Mouse (Mus musculus) lung, embryonic 16.5 days (tissue): ENCODE measurements around the gene Ifnar1. TPM values are rescaled to one million over a fixed set of nuclear protein-coding genes. Genes with fewer than 3 reads are reported as not detected.

Experiments used
- ATAC-seq: fragments of 200-750 bp; cut with Nextera tagmentation; 2 replicates; pipeline ENCODE4 v1.8.0; 2017; ENCODE audit warnings: low read depth, mild to moderate bottlenecking, moderate library complexity
- H3K27ac ChIP-seq: fragments of 300-500 bp; sonication (generic); 2 replicates; pipeline ENCODE4 v1.5.1; 2014; ENCODE audit warnings: mild to moderate bottlenecking, control low read depth, low read length
- H3K27me3 ChIP-seq: fragments of 300-500 bp; sonication (generic); 2 replicates; pipeline ENCODE4 v1.6.1; 2014; ENCODE audit warnings: low read depth, low read length, mixed read lengths; ENCODE audit not compliant: control insufficient read depth, insufficient read depth
- H3K36me3 ChIP-seq: fragments of 300-500 bp; sonication (generic); 2 replicates; pipeline ENCODE4 v1.6.1; 2014; ENCODE audit warnings: low read length; ENCODE audit not compliant: control insufficient read depth, insufficient read depth
- H3K4me1 ChIP-seq: fragments of 300-500 bp; sonication (generic); replicated peaks from 2 replicates; pipeline ENCODE4 v1.6.1; 2014; ENCODE audit warnings: low read length, mixed read lengths; ENCODE audit not compliant: control insufficient read depth, insufficient read depth
- H3K4me2 ChIP-seq: fragments of 300-500 bp; sonication (generic); 2 replicates; pipeline ENCODE4 v1.6.1; 2014; ENCODE audit warnings: low read depth, low read length, control low read depth
- H3K4me3 ChIP-seq: fragments of 300-500 bp; sonication (generic); 2 replicates; pipeline ENCODE4 v1.5.1; 2014; ENCODE audit warnings: mild to moderate bottlenecking, low read length, control low read depth
- H3K9ac ChIP-seq: fragments of 300-500 bp; sonication (generic); 2 replicates; pipeline ENCODE4 v1.6.1; 2014; ENCODE audit warnings: low read length, control low read depth
- H3K9me3 ChIP-seq: fragments of 300-500 bp; sonication (generic); 2 replicates; pipeline ENCODE4 v1.6.1; 2016; ENCODE audit warnings: low read length; ENCODE audit not compliant: control insufficient read depth
- WGBS: fragments of 180-500 bp; shearing (Covaris S2); extraction: QIAGEN DNeasy Blood & Tissue Kit; methylation state at CpG from one replicate; pipeline ENCODE4 v1.1.7; 2014; 5-methylcytosine and 5-hydroxymethylcytosine counted together
- polyA plus RNA-seq: library from polyadenylated mRNA; unstranded; fragments of >200 nt; fragmentation: Nextera tagmentation; extraction: Ambion mirVana; gene quantifications from 2 replicates; pipeline ENCODE4 v1.2.1, GENCODE M21; 2015

The Ifnar1 gene
- polyA plus RNA-seq, 1 experiment from 2014 or later: 65.0 TPM

- no peaks in the 10 kb centered on the region for H3K9me3 ChIP-seq
- no peak for ATAC-seq
- peaks cover 15% of the 10 kb centered on the region for H3K4me1 ChIP-seq
- H3K4me3 ChIP-seq: peak overlapping the region; percentile 72
- peak overlapping the region; percentile 80 for H3K9ac ChIP-seq
- H3K4me2 ChIP-seq: peak overlapping the region; percentile 95
- WGBS: 43% methylated on average over 13 of the region's 13 CpGs
- no peak overlapping the region for H3K27ac ChIP-seq
- H3K36me3 ChIP-seq: no peaks in the 10 kb centered on the region
- H3K27me3 ChIP-seq: no peaks in the 10 kb centered on the region
These were observed 19.4 kb upstream of the Ifnar1 start for GRCm38 (mm10) chr16:91465505-91466240.

DNA sequence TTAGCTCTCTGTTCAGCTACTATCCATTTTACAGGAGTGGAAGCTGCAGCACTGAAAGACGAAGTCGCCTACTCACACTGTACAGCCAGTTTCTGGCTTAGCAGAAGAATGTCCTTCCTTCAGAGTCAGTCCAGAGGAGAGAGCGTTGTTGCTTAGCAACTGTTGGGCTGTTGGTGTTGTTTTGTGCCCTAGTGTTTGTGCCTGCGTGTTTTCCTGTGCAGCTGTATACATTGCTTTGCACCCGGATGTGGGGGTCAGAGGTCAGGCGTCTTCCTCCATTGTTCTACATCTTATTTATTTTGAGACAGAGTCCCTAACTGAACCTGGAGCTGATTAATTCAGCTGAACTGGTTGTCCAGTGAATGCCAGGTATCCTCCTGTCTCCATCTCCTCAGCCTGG lies 18.5 kb upstream of the Ifnar1 start:
- no peaks in the 10 kb centered on the region for H3K27me3 ChIP-seq
- H3K27ac ChIP-seq: peak overlapping the region; percentile 63; the same call in 1 of the 2 replicates
- 59% methylated on average over 6 of the region's 6 CpGs for WGBS
- ATAC-seq: 0 out of 2 replicates have a peak, but pooled peaks have one; percentile 29
- no peaks in the 10 kb centered on the region for H3K36me3 ChIP-seq
- no peak overlapping the region for H3K4me3 ChIP-seq
- peak overlapping the region; percentile 95 for H3K4me2 ChIP-seq
- peaks cover 15% of the 10 kb centered on the region for H3K4me1 ChIP-seq
- H3K9ac ChIP-seq: no peak overlapping the region
- H3K9me3 ChIP-seq: no peaks in the 10 kb centered on the region

DNA sequence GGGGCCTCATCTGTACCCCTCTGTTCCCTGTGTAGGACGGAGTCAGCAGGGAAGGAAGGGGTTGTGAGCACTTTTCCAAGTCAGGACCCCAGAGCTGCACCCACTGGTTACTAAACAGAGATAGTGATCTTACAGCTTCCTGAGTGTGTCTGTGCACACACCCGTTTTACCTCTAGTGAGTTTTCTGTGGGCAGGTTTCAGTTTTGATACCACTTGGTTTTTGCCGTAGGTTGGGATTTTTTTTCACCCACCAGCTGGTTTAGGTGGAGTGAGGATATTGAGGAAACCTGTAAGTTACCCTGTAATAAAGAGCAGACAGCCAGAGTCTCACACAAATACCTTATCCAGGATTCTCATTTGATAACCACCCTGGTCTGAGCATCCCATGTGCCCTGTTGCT lies 14.6 kb upstream of the Ifnar1 start:
- WGBS: 65% methylated on average over 3 of the region's 3 CpGs
- no peaks in the 10 kb centered on the region for H3K9me3 ChIP-seq
- no peaks in the 10 kb centered on the region for H3K36me3 ChIP-seq
- no peak overlapping the region for H3K9ac ChIP-seq
- H3K27me3 ChIP-seq: no peaks in the 10 kb centered on the region
- peaks cover 7% of the 10 kb centered on the region; the same call in 1 of the 2 replicates for H3K4me1 ChIP-seq
- no peak for ATAC-seq
- H3K4me3 ChIP-seq: no peak overlapping the region
- no peak overlapping the region for H3K27ac ChIP-seq
- H3K4me2 ChIP-seq: no peak overlapping the region

DNA sequence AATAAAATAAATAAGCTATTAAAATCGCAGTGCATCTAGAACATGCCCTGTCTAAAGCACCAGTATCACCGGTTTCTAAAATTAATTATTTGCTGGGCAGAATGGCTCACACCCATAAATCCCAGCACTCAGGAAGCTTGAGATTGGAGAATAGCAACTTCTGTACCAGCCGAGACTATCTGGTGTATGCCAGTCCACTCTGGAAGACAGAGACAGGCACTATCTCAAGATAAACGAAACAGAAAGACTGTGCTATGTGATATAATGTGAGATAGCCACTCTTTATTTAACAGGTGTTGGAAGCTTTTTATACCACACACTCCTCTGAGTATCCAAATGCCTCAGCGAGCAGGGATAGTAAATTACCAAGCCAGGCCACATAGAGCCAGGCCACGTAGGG lies 13.6 kb upstream of the Ifnar1 start:
- H3K36me3 ChIP-seq: no peaks in the 10 kb centered on the region
- H3K4me2 ChIP-seq: no peak overlapping the region
- ATAC-seq: no peak
- no peak overlapping the region for H3K27ac ChIP-seq
- no peaks in the 10 kb centered on the region for H3K9me3 ChIP-seq
- H3K4me3 ChIP-seq: no peak overlapping the region
- no peak overlapping the region for H3K9ac ChIP-seq
- WGBS: 70% methylated on average over 6 of the region's 6 CpGs
- H3K27me3 ChIP-seq: no peaks in the 10 kb centered on the region
- peaks cover 5% of the 10 kb centered on the region; the same call in 1 of the 2 replicates for H3K4me1 ChIP-seq

- H3K27me3 ChIP-seq: no peaks in the 10 kb centered on the region
- H3K4me2 ChIP-seq: no peak overlapping the region
- 41% methylated on average over 7 of the region's 7 CpGs for WGBS
- ATAC-seq: no peak
- H3K27ac ChIP-seq: no peak overlapping the region
- H3K36me3 ChIP-seq: no peaks in the 10 kb centered on the region
- 0 out of 2 replicates have a peak overlapping the region, but pooled peaks have one; percentile 12 for H3K9ac ChIP-seq
- no peaks in the 10 kb centered on the region for H3K4me1 ChIP-seq
- H3K4me3 ChIP-seq: no peak overlapping the region
- no peaks in the 10 kb centered on the region for H3K9me3 ChIP-seq
These were observed 9.3 kb upstream of the Ifnar1 start for GRCm38 (mm10) chr16:91475753-91476152.

DNA sequence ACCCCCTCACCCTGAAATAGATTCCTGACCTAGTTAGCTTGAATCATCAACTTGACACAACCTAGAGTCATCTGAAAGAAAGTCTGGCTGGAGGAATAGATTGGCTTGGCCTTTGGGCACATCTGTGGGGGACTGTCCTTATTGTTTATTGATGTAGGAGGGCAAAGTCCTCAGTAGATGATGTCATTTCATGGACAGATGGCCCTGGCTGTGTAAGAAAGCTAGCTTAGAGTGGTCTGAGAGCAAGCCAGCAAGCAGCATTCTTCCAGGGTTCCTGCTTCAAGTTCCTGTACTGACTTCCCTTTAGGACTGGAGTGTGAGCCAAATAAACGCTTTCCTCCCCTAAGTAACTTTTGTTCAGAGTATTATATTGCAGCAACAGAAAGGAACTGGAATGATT lies 7.0 kb upstream of the Ifnar1 start:
- no peak overlapping the region for H3K27ac ChIP-seq
- H3K9me3 ChIP-seq: no peaks in the 10 kb centered on the region
- WGBS: 46% methylated on average over 1 of the region's 1 CpGs
- no peak overlapping the region for H3K4me2 ChIP-seq
- no peak overlapping the region for H3K4me3 ChIP-seq
- no peaks in the 10 kb centered on the region for H3K36me3 ChIP-seq
- H3K4me1 ChIP-seq: no peaks in the 10 kb centered on the region
- no peaks in the 10 kb centered on the region for H3K27me3 ChIP-seq
- no peak for ATAC-seq
- H3K9ac ChIP-seq: no peak overlapping the region

DNA sequence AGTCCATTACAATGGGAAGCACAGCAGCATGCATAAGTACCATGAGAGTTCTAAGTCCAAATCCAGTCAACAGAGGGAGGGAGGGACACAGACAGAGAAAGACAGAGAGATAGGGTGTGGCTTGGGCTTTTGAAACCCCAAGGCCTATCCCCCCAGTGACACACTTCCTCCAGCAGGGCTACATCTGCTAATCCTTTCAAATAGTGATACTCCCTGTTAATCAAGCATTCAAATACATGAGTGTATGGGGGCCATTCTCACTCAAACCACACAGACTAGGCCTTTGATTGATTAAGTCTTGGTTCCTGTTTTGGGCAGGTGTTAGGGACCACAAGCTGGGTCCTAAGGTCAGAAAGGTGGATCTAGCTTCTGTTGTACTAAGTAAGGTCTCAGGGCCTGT lies 4.5 kb upstream of the Ifnar1 start:
- Histone ChIP-seq H3K36me3 (no peaks in the 10 kb centered on the region), H3K4me3 (no peak overlapping the region), H3K27ac (no peak overlapping the region), H3K27me3 (no peaks in the 10 kb centered on the region), H3K4me2 (no peak overlapping the region), H3K4me1 (peaks cover 4% of the 10 kb centered on the region; the same call in 1 of the 2 replicates), H3K9me3 (no peaks in the 10 kb centered on the region), H3K9ac (no peak overlapping the region)
- ATAC-seq: no peak

GRCm38 (mm10) chr16:91484387-91484786 lies 651 bp upstream of the Ifnar1 start:
- Histone ChIP-seq H3K27me3 (no peaks in the 10 kb centered on the region), H3K4me1 (peaks cover 12% of the 10 kb centered on the region), H3K9ac (peak overlapping the region; percentile 75), H3K4me2 (peak overlapping the region; percentile 81), H3K27ac (peak overlapping the region; percentile 99), H3K36me3 (0 out of 2 replicates have a peak, but pooled peaks cover 2% of the 10 kb centered on the region), H3K4me3 (peak overlapping the region; percentile 97), H3K9me3 (no peaks in the 10 kb centered on the region)
- WGBS: 43% methylated on average over 17 of the region's 17 CpGs
- ATAC-seq: peak; percentile 6; the same call in 1 of the 2 replicates

- no peak for ATAC-seq
- WGBS: 21% methylated on average over 5 of the region's 5 CpGs
- Histone ChIP-seq H3K27ac (peak overlapping the region; percentile 99), H3K4me2 (peak overlapping the region; percentile 59), H3K27me3 (no peaks in the 10 kb centered on the region), H3K36me3 (peaks cover 14% of the 10 kb centered on the region), H3K9me3 (no peaks in the 10 kb centered on the region), H3K4me1 (peaks cover 12% of the 10 kb centered on the region), H3K4me3 (peak overlapping the region; percentile 97), H3K9ac (peak overlapping the region; percentile 99)
These were observed 803 bp downstream of the Ifnar1 start for GRCm38 (mm10) chr16:91485841-91486240.
